Mouse (Mus musculus): ENCODE results near the gene Pik3r2. TPM values are rescaled to one million over a fixed set of nuclear protein-coding genes. Genes with fewer than 3 reads are reported as not detected.
A peak's percentile ranks its signal among the peaks of the same experiment; 100 is the strongest.

Pik3r2 gene
- polyA plus RNA-seq, 1 experiment from 2014 or later = 84.3 TPM

GRCm38 (mm10) chr8:70769359-70769758 lies 7.2 kb downstream of the Pik3r2 start:
- Histone ChIP-seq H3K36me3 (ENCODE audit: poor library complexity, severe bottlenecking) (peaks cover 68% of the 10 kb centered on the region), H3K27ac (no peak overlapping the region; the same call in 1 of the 2 replicates), H3K9me3 (replicated peaks) (no peaks in the 10 kb centered on the region), H3K4me2 (no peak overlapping the region), H3K9ac (no peak overlapping the region), H3K4me3 (no peak overlapping the region), H3K4me1 (peaks cover 36% of the 10 kb centered on the region), H3K27me3 (peaks cover 10% of the 10 kb centered on the region; the same call in 1 of the 2 replicates)
- ATAC-seq = peak; percentile 81
- WGBS = 6% methylated on average over 26 of the region's 26 CpGs

DNA sequence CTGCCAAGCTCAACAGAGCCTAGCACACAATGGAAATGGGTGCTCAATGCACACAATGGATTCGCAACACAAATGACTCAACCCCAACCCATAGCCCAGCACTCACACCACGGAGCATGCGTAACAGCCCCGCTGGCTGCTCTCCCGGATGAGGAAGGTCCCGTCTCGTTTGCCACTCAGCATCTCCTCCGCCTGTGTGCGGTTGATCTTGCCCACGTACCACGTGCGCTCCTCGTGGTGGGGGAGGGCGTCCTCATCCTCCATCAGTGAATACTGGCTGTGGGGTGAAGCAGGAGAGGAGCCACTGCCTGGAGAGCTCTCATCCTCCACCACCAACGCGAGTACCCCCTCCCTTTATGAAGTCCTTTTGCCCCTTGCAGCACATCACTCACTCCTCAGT lies 7.6 kb downstream of the Pik3r2 start:
- Histone ChIP-seq H3K9me3 (replicated peaks) (no peaks in the 10 kb centered on the region), H3K27ac (no peak overlapping the region), H3K4me3 (no peak overlapping the region), H3K4me1 (peaks cover 32% of the 10 kb centered on the region), H3K27me3 (peaks cover 10% of the 10 kb centered on the region; the same call in 1 of the 2 replicates), H3K4me2 (no peak overlapping the region), H3K9ac (no peak overlapping the region), H3K36me3 (ENCODE audit: poor library complexity, severe bottlenecking) (peaks cover 64% of the 10 kb centered on the region)
- 83% methylated on average over 16 of the region's 16 CpGs for WGBS
- peak; percentile 4; the same call in 1 of the 2 replicates for ATAC-seq

GRCm38 (mm10) chr8:70768231-70768776 lies 8.2 kb downstream of the Pik3r2 start:
- H3K4me3 ChIP-seq = no peak overlapping the region
- WGBS = 95% methylated on average over 32 of the region's 32 CpGs
- H3K4me2 ChIP-seq = no peak overlapping the region
- ATAC-seq = no peak
- H3K4me1 ChIP-seq = peaks cover 26% of the 10 kb centered on the region
- H3K9me3 ChIP-seq (replicated peaks) = no peaks in the 10 kb centered on the region
- no peak overlapping the region for H3K9ac ChIP-seq
- H3K27ac ChIP-seq = no peak overlapping the region
- peaks cover 58% of the 10 kb centered on the region for H3K36me3 ChIP-seq (ENCODE audit: poor library complexity, severe bottlenecking)
- H3K27me3 ChIP-seq = peaks cover 10% of the 10 kb centered on the region; the same call in 1 of the 2 replicates

DNA sequence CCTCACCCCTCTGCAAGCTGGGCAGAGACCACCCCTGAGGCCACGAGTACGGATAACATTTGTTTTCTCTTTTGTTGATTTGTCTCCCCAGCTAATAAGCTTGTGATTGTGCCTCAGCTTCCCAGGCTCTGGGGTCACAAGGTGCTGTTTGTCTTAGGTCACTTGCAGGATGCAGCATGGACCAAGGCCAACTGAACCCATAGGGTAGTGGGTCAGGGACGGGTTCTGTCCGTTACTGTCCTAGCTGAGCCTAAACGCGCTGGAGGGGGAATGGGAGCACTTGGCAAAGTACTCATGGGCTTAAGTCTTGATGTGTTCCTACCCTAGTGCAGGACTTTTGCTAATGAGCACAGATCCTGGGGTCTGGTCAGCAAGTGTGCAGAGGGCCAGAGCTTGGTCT lies 9.0 kb downstream of the Pik3r2 start:
- Histone ChIP-seq H3K9ac (0 out of 2 replicates have a peak overlapping the region, but pooled peaks have one; percentile 10), H3K27ac (no peak overlapping the region), H3K4me3 (no peak overlapping the region), H3K4me2 (no peak overlapping the region), H3K36me3 (ENCODE audit: poor library complexity, severe bottlenecking) (peaks cover 50% of the 10 kb centered on the region), H3K4me1 (peaks cover 18% of the 10 kb centered on the region), H3K27me3 (peaks cover 10% of the 10 kb centered on the region; the same call in 1 of the 2 replicates), H3K9me3 (replicated peaks) (no peaks in the 10 kb centered on the region)
- 89% methylated on average over 6 of the region's 6 CpGs for WGBS
- no peak for ATAC-seq

- H3K4me1 ChIP-seq = peaks cover 17% of the 10 kb centered on the region
- H3K9ac ChIP-seq = peak overlapping the region; percentile 63
- no peak overlapping the region for H3K27ac ChIP-seq
- peak overlapping the region; percentile 62 for H3K4me2 ChIP-seq
- WGBS = 8% methylated on average over 21 of the region's 21 CpGs
- H3K4me3 ChIP-seq = peak overlapping the region; percentile 27
- no peak for ATAC-seq
- H3K36me3 ChIP-seq (ENCODE audit: poor library complexity, severe bottlenecking) = peaks cover 43% of the 10 kb centered on the region
- no peaks in the 10 kb centered on the region for H3K9me3 ChIP-seq (replicated peaks)
- peaks cover 10% of the 10 kb centered on the region; the same call in 1 of the 2 replicates for H3K27me3 ChIP-seq
Measured at GRCm38 (mm10) chr8:70766571-70767440, 9.7 kb downstream of the Pik3r2 start.

DNA sequence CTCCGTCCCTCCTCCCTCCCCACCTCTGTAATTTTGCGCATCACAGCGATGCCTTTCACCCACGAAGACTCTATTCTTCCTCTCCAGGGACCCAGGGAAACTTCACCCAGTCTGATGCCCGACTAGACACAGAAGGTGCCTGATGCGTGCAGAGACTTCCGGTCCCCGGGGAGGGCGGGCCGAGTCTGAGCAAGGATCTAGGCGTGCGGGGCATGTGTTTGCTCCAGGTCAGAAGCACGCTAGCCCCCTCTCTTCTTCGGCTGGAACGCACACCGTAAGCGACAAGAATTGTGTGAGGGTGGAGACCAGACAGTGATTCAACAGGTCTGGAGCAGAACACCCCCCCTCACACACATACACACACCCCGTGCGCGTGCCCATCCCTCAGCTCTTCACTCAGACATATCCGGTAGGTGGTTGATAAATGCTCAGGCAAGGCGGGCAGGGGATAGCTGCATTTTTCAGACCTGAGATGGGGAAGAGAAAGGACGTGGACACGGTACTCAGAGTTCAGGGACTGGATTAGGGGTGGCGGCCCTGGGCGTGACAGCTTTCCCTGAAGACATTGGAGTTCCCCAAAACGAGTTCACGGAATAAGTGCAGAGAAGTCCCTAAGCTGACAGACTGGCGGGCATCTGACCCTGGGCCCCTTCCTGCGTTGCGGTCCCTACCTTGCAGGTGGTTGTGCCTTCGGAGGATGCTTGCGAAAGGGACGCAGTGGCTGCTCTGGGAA lies 10.5 kb downstream of the Pik3r2 start:
- no peak for ATAC-seq
- H3K9ac ChIP-seq = peak overlapping the region; percentile 63
- no peaks in the 10 kb centered on the region for H3K9me3 ChIP-seq (replicated peaks)
- peak overlapping the region; percentile 62 for H3K4me2 ChIP-seq
- H3K27me3 ChIP-seq = peaks cover 10% of the 10 kb centered on the region; the same call in 1 of the 2 replicates
- WGBS = 3% methylated on average over 34 of the region's 34 CpGs
- H3K27ac ChIP-seq = no peak overlapping the region
- H3K4me3 ChIP-seq = peak overlapping the region; percentile 27
- H3K4me1 ChIP-seq = peaks cover 17% of the 10 kb centered on the region
- H3K36me3 ChIP-seq (ENCODE audit: poor library complexity, severe bottlenecking) = peaks cover 35% of the 10 kb centered on the region

GRCm38 (mm10) chr8:70765329-70765728 lies 11.2 kb downstream of the Pik3r2 start:
- H3K27me3 ChIP-seq = peaks cover 10% of the 10 kb centered on the region; the same call in 1 of the 2 replicates
- 89% methylated on average over 9 of the region's 9 CpGs for WGBS
- peaks cover 28% of the 10 kb centered on the region for H3K36me3 ChIP-seq (ENCODE audit: poor library complexity, severe bottlenecking)
- peaks cover 18% of the 10 kb centered on the region for H3K4me1 ChIP-seq
- no peak overlapping the region for H3K27ac ChIP-seq
- ATAC-seq = no peak
- H3K4me3 ChIP-seq = no peak overlapping the region
- H3K9ac ChIP-seq = no peak overlapping the region
- H3K9me3 ChIP-seq (replicated peaks) = no peaks in the 10 kb centered on the region
- H3K4me2 ChIP-seq = peak overlapping the region; percentile 62

GRCm38 (mm10) chr8:70764676-70765075 lies 11.8 kb downstream of the Pik3r2 start:
- peaks cover 21% of the 10 kb centered on the region for H3K36me3 ChIP-seq (ENCODE audit: poor library complexity, severe bottlenecking)
- no peak for ATAC-seq
- H3K4me1 ChIP-seq = peaks cover 25% of the 10 kb centered on the region
- no peaks in the 10 kb centered on the region for H3K9me3 ChIP-seq (replicated peaks)
- H3K9ac ChIP-seq = no peak overlapping the region
- no peak overlapping the region for H3K4me3 ChIP-seq
- no peak overlapping the region for H3K27ac ChIP-seq
- 93% methylated on average over 13 of the region's 13 CpGs for WGBS
- peaks cover 10% of the 10 kb centered on the region; the same call in 1 of the 2 replicates for H3K27me3 ChIP-seq
- no peak overlapping the region for H3K4me2 ChIP-seq

DNA sequence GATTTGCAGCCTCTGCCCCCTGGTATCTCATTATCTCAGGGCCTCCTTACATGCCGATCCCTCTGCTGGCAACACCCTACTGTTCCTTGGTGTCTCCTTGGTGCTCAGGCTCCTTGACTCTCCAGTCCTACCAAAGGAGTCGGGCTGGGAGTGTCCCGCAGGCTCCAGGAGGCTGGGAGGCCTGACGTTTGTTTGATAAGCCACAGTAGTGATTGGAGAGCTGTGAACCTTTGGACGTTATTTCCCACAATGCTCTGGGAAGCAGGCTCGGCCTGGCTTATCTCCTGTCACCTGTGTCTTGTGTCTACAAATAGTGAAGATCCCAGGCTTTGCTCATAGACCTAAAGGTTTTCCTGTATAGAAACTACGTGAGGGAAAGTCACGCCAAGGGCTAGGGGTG lies 12.5 kb downstream of the Pik3r2 start:
- peaks cover 10% of the 10 kb centered on the region; the same call in 1 of the 2 replicates for H3K27me3 ChIP-seq
- ATAC-seq = no peak
- H3K27ac ChIP-seq = no peak overlapping the region
- no peak overlapping the region for H3K9ac ChIP-seq
- 87% methylated on average over 8 of the region's 8 CpGs for WGBS
- no peaks in the 10 kb centered on the region for H3K9me3 ChIP-seq (replicated peaks)
- H3K4me1 ChIP-seq = peaks cover 31% of the 10 kb centered on the region
- H3K4me2 ChIP-seq = no peak overlapping the region
- H3K36me3 ChIP-seq (ENCODE audit: poor library complexity, severe bottlenecking) = peaks cover 18% of the 10 kb centered on the region
- H3K4me3 ChIP-seq = no peak overlapping the region

DNA sequence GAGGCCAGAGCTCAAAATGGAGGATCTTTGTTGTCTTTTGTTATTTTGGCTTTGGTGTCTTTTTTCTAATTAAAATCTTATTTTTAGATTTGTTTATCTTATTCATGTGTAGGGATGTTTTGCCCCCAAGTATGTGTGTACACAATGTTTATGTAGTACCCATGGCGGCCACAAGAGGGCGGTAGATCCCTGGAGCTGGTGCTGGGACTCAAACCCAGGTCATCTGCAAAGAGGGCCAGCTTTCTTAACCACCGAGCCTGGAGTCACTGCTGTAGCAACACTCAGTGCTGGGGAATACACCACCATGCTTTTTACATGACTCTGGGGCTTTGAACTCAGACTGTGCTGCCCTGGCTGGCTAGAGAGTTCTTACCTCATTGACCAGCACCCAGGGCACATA lies 13.2 kb downstream of the Pik3r2 start:
- H3K4me3 ChIP-seq = no peak overlapping the region
- H3K36me3 ChIP-seq (ENCODE audit: poor library complexity, severe bottlenecking) = peaks cover 11% of the 10 kb centered on the region
- ATAC-seq = no peak
- 5% methylated on average over 3 of the region's 3 CpGs for WGBS
- H3K4me2 ChIP-seq = no peak overlapping the region
- peaks cover 10% of the 10 kb centered on the region; the same call in 1 of the 2 replicates for H3K27me3 ChIP-seq
- no peaks in the 10 kb centered on the region for H3K9me3 ChIP-seq (replicated peaks)
- H3K4me1 ChIP-seq = peaks cover 38% of the 10 kb centered on the region
- H3K9ac ChIP-seq = no peak overlapping the region
- no peak overlapping the region for H3K27ac ChIP-seq

DNA sequence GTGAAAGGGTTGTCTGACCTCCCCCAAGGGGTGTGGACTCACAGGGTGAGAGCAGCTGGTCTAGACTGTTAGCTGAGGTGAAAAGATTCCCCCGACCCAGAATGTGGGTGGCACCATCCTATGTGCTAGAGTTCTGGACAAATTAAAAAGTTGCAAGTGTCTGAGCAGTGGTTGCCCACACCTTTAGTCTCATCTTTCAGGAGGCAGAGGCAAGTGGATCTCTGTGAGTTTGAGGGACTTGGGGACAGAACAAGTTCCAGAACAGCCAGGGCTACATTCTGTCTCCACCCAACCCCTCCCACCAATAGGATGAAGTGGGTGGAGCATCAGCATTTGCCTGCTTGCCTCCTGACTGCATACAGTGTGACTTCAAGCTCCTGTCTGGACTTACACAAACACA lies 14.4 kb downstream of the Pik3r2 start:
- Histone ChIP-seq H3K36me3 (ENCODE audit: poor library complexity, severe bottlenecking) (peaks cover 11% of the 10 kb centered on the region), H3K9ac (no peak overlapping the region), H3K27me3 (peaks cover 10% of the 10 kb centered on the region; the same call in 1 of the 2 replicates), H3K27ac (no peak overlapping the region), H3K4me1 (peaks cover 47% of the 10 kb centered on the region), H3K9me3 (replicated peaks) (no peaks in the 10 kb centered on the region), H3K4me2 (no peak overlapping the region), H3K4me3 (no peak overlapping the region)
- 85% methylated on average over 1 of the region's 1 CpGs for WGBS
- ATAC-seq = no peak

Data from forebrain, embryonic 13.5 days (tissue).